Mouse (Mus musculus) G1E-ER4 (cell line): ENCODE measurements at regions not wholly inside any gene's neighbourhood (a gene's known extent, or its start where the extent isn't known, plus 50 kb on each side); places are given as distances from the start of the nearest gene placed in this dataset.

ENCODE experiments used
- GATA1 ChIP-seq: IDR thresholded peaks from one replicate; pipeline ENCODE4 v1.8.0; 2012; ENCODE audit warnings: low read length, inconsistent platforms

DNA sequence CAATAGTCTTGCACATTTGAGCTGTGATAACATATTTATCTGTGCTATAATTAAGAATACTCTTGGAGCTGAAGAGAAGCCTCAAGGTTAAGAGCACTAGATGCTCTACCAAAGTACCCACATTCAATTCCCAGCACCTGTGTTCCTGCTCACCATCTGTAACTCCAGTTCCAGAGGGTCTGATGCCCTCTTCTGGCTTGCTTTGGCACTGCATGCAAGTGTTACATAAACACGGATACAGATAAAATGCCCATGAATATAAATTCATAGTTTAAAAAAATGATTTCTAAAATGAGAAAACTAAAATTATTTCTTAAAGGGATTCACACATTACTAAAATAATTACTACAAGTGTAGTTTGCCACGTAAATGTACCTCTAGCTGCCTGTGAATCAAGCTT lies 364.3 kb downstream of the Tox3 start:
- TF ChIP-seq GATA1 = no peak

GRCm38 (mm10) chr8:89982551-89982950 lies 365.6 kb downstream of the Tox3 start:
- no peak for TF ChIP-seq GATA1

DNA sequence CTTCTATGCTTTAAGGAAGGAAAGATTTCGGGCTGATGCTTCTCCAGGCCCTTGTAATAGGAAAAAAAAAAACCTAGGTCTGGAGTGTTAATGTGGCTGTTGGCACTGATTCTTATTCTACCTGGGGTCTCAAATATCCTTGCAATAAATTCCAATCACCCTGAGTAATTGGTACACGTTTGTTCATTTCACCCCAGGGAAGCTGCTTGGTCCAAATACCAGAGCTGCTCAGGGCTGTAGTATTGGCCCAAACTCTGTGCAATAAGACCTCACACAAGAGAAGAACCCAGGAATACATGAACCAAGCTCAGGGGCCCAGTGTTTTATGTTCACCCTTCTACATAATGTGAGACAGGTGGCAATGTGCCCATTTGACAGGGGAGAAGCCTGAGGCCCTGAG lies 366.8 kb downstream of the Tox3 start:
- no peak for TF ChIP-seq GATA1

DNA sequence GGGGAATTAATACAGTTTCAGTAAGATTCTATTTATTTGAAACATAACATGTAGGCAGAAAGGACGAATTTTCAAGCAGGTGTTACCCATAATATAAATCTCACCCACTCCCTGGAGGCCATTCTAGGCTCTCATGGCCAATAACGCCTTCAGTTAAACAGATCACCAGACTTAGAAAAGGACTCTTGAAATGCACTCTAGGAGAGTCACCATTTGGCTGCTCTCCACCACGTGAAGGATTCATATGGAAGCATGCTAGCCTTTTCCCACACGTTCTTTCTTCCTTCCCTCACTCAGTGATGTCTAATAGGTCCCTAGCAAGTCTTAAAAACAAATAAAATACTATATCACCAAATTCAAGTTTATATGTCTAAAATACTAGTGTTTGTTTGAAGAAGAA lies 367.7 kb downstream of the Tox3 start:
- no peak for TF ChIP-seq GATA1

- TF ChIP-seq GATA1 = no peak
These were observed 385.3 kb downstream of the Tox3 start for GRCm38 (mm10) chr8:89962799-89963198.

GRCm38 (mm10) chr8:89957486-89957885 lies 390.7 kb downstream of the Tox3 start:
- no peak for TF ChIP-seq GATA1

DNA sequence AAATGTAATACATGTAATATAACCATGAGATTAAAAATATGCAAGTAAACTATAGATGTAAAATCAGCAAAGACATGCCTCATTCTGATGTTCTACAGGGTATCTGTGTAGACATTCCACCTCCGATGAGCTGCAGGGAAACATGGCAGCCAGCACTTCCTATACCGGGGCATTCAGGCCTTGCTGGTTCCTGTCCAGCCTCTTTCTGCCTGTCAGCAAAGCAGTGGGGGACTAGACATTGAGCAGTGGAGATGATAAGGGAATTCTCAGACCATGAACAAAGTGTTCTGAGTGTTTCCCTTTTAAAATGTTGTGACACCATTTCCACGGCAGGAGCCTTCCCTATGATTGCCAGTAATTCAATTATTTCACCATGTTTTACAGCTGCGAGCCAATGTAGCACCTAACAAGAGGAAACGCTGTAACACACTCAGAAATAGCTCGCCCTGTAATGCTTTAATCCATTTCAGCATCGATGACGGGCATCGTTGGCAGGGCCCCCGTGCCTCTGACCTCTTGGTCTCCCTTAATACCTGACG lies 391.6 kb downstream of the Tox3 start:
- no peak for TF ChIP-seq GATA1

GRCm38 (mm10) chr8:89938836-89939235 lies 409.3 kb downstream of the Tox3 start:
- TF ChIP-seq GATA1 = no peak

DNA sequence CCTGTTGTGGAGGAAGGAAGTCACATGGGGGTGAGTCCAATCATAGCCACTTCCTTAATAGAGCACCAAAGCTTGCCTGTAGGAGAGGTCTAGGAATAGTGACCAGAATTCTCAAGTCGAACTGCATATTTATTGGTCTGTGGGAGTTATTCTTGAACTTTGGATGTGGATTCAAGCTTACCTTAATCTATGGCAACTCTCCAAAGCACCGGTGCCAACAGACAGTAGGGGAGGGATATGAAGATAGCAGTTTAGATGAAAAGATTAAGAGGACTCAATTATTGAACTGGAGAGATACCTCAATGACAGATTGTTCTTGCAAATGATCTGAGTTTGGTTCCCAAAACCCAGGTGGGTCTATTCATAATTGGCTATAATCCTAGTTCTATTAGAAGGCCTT lies 413.6 kb downstream of the Tox3 start:
- no peak for TF ChIP-seq GATA1

DNA sequence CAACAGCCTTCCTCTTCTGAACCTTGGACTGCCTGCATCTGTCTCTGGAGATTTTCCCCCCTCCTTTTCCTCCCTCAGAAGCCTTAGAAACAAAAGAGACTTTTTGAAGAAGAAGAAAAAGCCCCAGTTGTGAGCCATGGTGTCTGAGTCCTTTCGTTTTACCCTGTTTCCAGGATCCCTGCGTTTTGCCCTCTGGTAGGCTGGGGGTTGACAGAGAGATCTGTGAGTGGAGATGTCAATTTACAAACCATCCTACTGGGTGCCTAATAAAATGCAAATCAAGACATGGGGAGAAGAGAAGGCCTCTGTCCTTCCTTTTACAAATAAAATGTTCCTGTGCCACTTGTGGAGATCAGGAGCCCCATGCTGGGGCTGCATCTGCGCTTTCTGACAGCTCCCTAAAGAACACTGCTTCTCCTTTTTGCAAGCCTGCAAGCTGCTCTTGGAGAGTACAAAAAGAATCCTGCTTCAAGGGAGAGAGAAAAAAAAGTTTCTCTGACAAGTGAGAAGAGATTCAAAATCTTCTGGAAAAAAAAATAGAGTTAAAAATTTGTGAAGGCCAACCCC lies 421.4 kb downstream of the Tox3 start:
- TF ChIP-seq GATA1 = no peak

GRCm38 (mm10) chr8:89914076-89914475 lies 434.1 kb downstream of the Tox3 start:
- no peak for TF ChIP-seq GATA1

GRCm38 (mm10) chr8:89906200-89906599 lies 441.9 kb downstream of the Tox3 start:
- no peak for TF ChIP-seq GATA1

- TF ChIP-seq GATA1 = no peak
These were observed 442.6 kb downstream of the Tox3 start for GRCm38 (mm10) chr8:89905588-89905987.

DNA sequence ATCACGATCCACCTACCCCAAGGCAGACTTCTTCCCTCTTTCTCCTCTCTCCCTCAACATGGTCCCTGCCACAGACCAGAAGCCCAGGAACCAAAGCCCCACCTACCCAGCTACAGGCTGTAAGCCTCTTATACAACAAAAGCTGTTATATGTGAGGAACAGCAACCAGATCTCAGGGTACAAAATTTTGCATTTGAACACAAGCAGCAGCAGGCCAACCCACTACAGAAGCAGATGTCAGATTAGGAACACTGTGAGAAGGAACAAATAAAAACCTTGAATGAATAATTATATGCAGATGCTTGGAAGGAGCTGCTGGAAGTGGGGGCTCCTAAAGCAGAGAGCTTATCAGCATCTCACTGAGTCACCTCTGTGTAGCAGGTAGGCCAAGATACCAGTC lies 444.8 kb downstream of the Tox3 start:
- TF ChIP-seq GATA1 = no peak

- no peak for TF ChIP-seq GATA1
These were observed 475.4 kb downstream of the Tox3 start for GRCm38 (mm10) chr8:89872768-89873167.

DNA sequence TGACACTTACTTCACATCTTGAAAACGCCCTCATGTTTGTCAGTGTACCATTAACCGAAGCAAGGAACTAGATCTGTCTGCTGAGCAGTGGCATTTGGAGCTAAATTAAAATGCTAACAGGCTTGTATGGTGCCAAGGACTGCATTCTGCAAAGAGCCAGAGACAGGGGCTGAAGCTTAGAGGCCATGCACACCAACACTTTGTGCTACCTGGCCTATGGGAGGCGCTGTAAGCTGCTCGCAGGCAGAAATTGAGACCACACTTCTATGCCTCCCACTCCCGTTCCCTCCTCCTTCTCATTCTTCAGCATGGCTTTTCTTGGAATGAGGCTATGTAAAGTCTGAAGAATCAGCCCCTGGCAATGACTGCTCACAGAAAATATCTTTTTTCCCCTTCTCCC lies 476.2 kb downstream of the Tox3 start:
- no peak for TF ChIP-seq GATA1

- TF ChIP-seq GATA1 = no peak
These were observed 488.3 kb downstream of the Tox3 start for GRCm38 (mm10) chr8:89859813-89860212.
